Mouse (Mus musculus) stomach, embryonic 15.5 days (tissue): ENCODE data around the gene Ugt1a7c. TPM values are rescaled to one million over a fixed set of nuclear protein-coding genes. Genes with fewer than 3 reads are reported as not detected.

Experiments
- ATAC-seq: fragments of 200-750 bp; cut with Nextera tagmentation; 2 replicates; pipeline ENCODE4 v1.8.0; 2017; ENCODE audit warnings: low read depth, moderate number of reproducible peaks, moderate TSS enrichment; ENCODE audit not compliant: insufficient read depth, low FRiP score
- H3K27ac ChIP-seq: fragments of 300-500 bp; sonication (generic); 2 replicates; pipeline ENCODE4 v1.5.1; 2015; ENCODE audit warnings: mild to moderate bottlenecking, inconsistent platforms
- H3K27me3 ChIP-seq: fragments of 300-500 bp; sonication (generic); replicated peaks from 2 replicates; pipeline ENCODE4 v1.6.1; 2015; ENCODE audit warnings: inconsistent platforms
- H3K36me3 ChIP-seq: fragments of 300-500 bp; sonication (generic); 2 replicates; pipeline ENCODE4 v1.6.1; 2015; ENCODE audit warnings: inconsistent platforms
- H3K4me1 ChIP-seq: fragments of 300-500 bp; sonication (generic); 2 replicates; pipeline ENCODE4 v1.6.1; 2015; ENCODE audit warnings: inconsistent platforms
- H3K4me2 ChIP-seq: fragments of 300-500 bp; sonication (generic); 2 replicates; pipeline ENCODE4 v1.6.1; 2015; ENCODE audit warnings: mild to moderate bottlenecking, inconsistent platforms
- H3K4me3 ChIP-seq: fragments of 300-500 bp; sonication (generic); replicated peaks from 2 replicates; pipeline ENCODE4 v1.5.1; 2015; ENCODE audit warnings: inconsistent platforms
- H3K9ac ChIP-seq: fragments of 300-500 bp; sonication (generic); 2 replicates; pipeline ENCODE4 v1.6.1; 2015; ENCODE audit warnings: inconsistent platforms
- H3K9me3 ChIP-seq: fragments of 300-500 bp; sonication (generic); 2 replicates; pipeline ENCODE4 v1.6.1; 2016; ENCODE audit warnings: inconsistent platforms
- WGBS: fragments of 180-500 bp; shearing (Covaris S2); methylation state at CpG from one replicate; pipeline ENCODE4 v1.1.7; 2015; 5-methylcytosine and 5-hydroxymethylcytosine counted together
- polyA plus RNA-seq: library from polyadenylated mRNA; unstranded; fragments of >200 nt; fragmentation: Nextera tagmentation; extraction: Ambion mirVana; gene quantifications from 2 replicates; pipeline ENCODE4 v1.2.1, GENCODE M21; 2015

Gene Ugt1a7c
- polyA plus RNA-seq, 1 experiment from 2014 or later, result 12.5 TPM

GRCm38 (mm10) chr1:88260604-88261377, 165.9 kb downstream of the Ugt1a7c start:
- H3K4me3 ChIP-seq, result no peak overlapping the region
- WGBS, result 80% methylated on average over 10 of the region's 10 CpGs
- no peak overlapping the region for H3K4me2 ChIP-seq
- H3K9ac ChIP-seq, result no peak overlapping the region
- H3K9me3 ChIP-seq, result no peaks in the 10 kb centered on the region
- peaks cover 53% of the 10 kb centered on the region for H3K36me3 ChIP-seq
- no peak for ATAC-seq
- H3K4me1 ChIP-seq, result peaks cover 11% of the 10 kb centered on the region
- no peak overlapping the region for H3K27ac ChIP-seq
- H3K27me3 ChIP-seq, result no peaks in the 10 kb centered on the region

GRCm38 (mm10) chr1:88261706-88262105, 166.8 kb downstream of the Ugt1a7c start:
- WGBS, result 84% methylated on average over 7 of the region's 7 CpGs
- ATAC-seq, result no peak
- Histone ChIP-seq H3K9ac (no peak overlapping the region), H3K27ac (0 out of 2 replicates have a peak overlapping the region, but pooled peaks have one; percentile 1), H3K4me2 (no peak overlapping the region), H3K4me3 (no peak overlapping the region), H3K27me3 (no peaks in the 10 kb centered on the region), H3K4me1 (peaks cover 11% of the 10 kb centered on the region), H3K9me3 (no peaks in the 10 kb centered on the region), H3K36me3 (peaks cover 63% of the 10 kb centered on the region)

DNA sequence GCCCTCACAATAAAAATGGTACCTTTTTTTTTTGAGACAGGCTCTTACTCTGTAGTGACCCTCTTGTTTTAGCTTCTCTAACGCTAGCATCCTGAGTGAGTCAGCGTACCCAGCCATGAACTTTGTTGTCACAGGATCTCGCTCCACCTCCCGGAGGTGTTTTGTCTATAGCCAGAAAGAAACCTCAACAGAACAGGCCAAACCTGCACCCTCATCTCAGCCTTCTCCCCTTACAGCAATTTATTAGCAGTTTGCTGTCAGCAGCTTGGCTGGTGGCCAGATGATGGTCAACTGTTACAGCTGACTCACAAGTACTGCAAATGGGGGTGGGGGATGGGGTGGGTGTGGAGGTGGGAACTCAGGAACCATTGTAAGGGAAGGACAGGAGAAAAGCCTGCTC, 167.4 kb downstream of the Ugt1a7c start:
- Histone ChIP-seq H3K27ac (0 out of 2 replicates have a peak overlapping the region, but pooled peaks have one; percentile 1), H3K4me1 (peaks cover 11% of the 10 kb centered on the region), H3K4me2 (no peak overlapping the region), H3K27me3 (no peaks in the 10 kb centered on the region), H3K9me3 (no peaks in the 10 kb centered on the region), H3K4me3 (no peak overlapping the region), H3K9ac (no peak overlapping the region), H3K36me3 (peaks cover 68% of the 10 kb centered on the region)
- 54% methylated on average over 4 of the region's 4 CpGs for whole genome bisulfite sequencing
- peak; percentile 8; the same call in 1 of the 2 replicates for ATAC-seq

DNA sequence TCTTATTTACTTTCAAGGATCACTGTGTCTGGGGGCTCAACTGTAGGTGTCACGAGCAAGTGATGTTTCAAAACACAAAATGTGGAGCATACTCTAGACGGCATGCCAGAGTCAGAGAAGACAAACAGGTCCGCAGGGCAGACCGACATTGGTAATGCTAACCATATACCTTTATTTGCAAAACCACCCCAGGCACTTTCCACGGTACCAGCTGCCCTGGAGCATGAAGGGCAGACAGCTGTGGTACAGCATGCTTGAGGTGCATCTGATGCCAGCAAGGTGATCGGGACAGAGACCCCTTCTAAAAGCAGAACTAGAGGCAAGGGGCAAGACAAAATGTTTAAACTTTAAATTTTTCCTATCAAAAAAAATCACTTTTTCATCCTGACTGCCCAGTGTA, 168.1 kb downstream of the Ugt1a7c start:
- Histone ChIP-seq H3K27me3 (no peaks in the 10 kb centered on the region), H3K9ac (no peak overlapping the region), H3K36me3 (peaks cover 75% of the 10 kb centered on the region), H3K4me3 (no peak overlapping the region), H3K9me3 (no peaks in the 10 kb centered on the region), H3K4me1 (peaks cover 11% of the 10 kb centered on the region), H3K27ac (no peak overlapping the region), H3K4me2 (no peak overlapping the region)
- WGBS, result 70% methylated on average over 6 of the region's 6 CpGs
- no peak for ATAC-seq

DNA sequence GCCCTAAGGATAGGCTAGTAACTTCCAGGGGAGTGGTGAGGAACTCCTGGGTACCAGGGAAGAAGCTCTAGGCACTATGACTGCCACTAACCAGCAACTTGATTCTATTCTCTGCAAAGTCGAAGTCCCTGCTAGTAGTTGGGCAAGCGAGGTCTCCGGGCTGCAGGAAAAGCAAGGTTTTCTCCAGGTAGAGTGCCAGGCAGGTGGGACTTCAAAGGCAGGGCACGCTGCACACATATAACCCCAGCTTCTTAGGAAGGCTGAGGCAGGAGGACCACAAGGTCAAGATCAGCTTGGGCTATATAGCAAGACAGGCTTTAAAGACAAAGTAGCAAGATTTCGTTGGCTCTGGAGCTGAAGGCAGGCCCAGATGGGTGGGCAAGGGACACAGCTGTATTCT, 168.9 kb downstream of the Ugt1a7c start:
- ATAC-seq, result no peak
- Histone ChIP-seq H3K4me1 (peaks cover 11% of the 10 kb centered on the region), H3K9me3 (no peaks in the 10 kb centered on the region), H3K27me3 (no peaks in the 10 kb centered on the region), H3K36me3 (peaks cover 83% of the 10 kb centered on the region), H3K9ac (no peak overlapping the region), H3K4me3 (no peak overlapping the region), H3K27ac (no peak overlapping the region), H3K4me2 (no peak overlapping the region)
- 91% methylated on average over 5 of the region's 5 CpGs for WGBS

- Histone ChIP-seq H3K36me3 (peaks cover 89% of the 10 kb centered on the region), H3K27ac (no peak overlapping the region), H3K9ac (no peak overlapping the region), H3K4me1 (peaks cover 11% of the 10 kb centered on the region), H3K9me3 (no peaks in the 10 kb centered on the region), H3K4me2 (no peak overlapping the region), H3K27me3 (no peaks in the 10 kb centered on the region), H3K4me3 (no peak overlapping the region)
- no peak for ATAC-seq
- WGBS, result 85% methylated on average over 7 of the region's 7 CpGs
Observed at GRCm38 (mm10) chr1:88264237-88264868, 169.5 kb downstream of the Ugt1a7c start.

DNA sequence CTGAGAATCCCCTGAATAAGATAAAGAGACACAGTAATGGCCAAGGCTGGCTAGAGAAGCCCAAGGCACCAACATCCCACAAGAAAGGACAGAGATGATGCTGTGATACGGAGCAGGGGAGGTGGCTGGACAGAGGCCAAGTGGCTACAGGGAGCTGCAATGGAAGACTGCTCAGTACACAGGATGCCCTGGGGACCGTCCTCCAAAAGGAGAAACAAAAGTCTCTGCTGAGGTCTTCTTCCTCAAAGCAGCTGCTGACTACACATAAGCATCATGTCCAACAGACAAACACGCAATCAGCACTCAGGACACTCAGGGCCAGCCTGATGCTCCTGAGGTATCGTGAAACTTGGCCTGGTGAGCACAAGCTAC, 170.0 kb downstream of the Ugt1a7c start:
- WGBS, result 79% methylated on average over 4 of the region's 4 CpGs
- no peak overlapping the region for H3K4me3 ChIP-seq
- H3K36me3 ChIP-seq, result peaks cover 94% of the 10 kb centered on the region
- no peaks in the 10 kb centered on the region for H3K27me3 ChIP-seq
- no peak for ATAC-seq
- peaks cover 11% of the 10 kb centered on the region for H3K4me1 ChIP-seq
- no peak overlapping the region for H3K27ac ChIP-seq
- H3K9ac ChIP-seq, result no peak overlapping the region
- H3K9me3 ChIP-seq, result no peaks in the 10 kb centered on the region
- H3K4me2 ChIP-seq, result no peak overlapping the region

DNA sequence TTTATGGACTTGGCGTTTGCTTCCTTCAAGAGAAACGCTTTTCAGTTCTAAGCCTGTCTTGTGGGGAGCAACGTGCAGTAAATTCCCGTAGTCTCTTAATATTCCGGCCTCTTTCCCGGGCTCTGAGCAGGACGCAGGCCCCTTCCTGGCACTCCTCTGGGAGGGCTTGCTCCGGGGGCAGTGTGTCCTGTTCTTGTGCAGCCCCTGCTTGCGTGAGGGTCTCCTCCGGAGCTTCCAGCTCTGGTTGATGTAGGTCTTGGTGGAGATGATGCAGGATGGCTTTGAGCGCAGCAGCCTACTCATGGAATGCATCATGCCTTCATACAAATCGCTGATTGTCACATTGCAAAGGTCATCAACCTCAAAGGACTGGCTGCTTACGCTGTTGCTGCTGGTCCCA, 171.3 kb downstream of the Ugt1a7c start:
- H3K4me2 ChIP-seq, result no peak overlapping the region
- no peak overlapping the region for H3K9ac ChIP-seq
- no peaks in the 10 kb centered on the region for H3K27me3 ChIP-seq
- ATAC-seq, result no peak
- no peak overlapping the region for H3K4me3 ChIP-seq
- peaks cover 11% of the 10 kb centered on the region for H3K4me1 ChIP-seq
- H3K9me3 ChIP-seq, result no peaks in the 10 kb centered on the region
- WGBS, result 88% methylated on average over 13 of the region's 13 CpGs
- no peak overlapping the region for H3K27ac ChIP-seq
- H3K36me3 ChIP-seq, result peaks cover 85% of the 10 kb centered on the region

- H3K9me3 ChIP-seq, result no peaks in the 10 kb centered on the region
- no peak overlapping the region for H3K27ac ChIP-seq
- H3K4me3 ChIP-seq, result no peak overlapping the region
- H3K9ac ChIP-seq, result no peak overlapping the region
- H3K36me3 ChIP-seq, result peaks cover 84% of the 10 kb centered on the region
- 0 out of 2 replicates have a peak, but pooled peaks cover under 1% of the 10 kb centered on the region for H3K4me1 ChIP-seq
- H3K27me3 ChIP-seq, result no peaks in the 10 kb centered on the region
- WGBS, result 91% methylated on average over 6 of the region's 6 CpGs
- no peak overlapping the region for H3K4me2 ChIP-seq
- ATAC-seq, result 0 out of 2 replicates have a peak, but pooled peaks have one; percentile 1
Observed at GRCm38 (mm10) chr1:88267489-88267888, 172.6 kb downstream of the Ugt1a7c start.

DNA sequence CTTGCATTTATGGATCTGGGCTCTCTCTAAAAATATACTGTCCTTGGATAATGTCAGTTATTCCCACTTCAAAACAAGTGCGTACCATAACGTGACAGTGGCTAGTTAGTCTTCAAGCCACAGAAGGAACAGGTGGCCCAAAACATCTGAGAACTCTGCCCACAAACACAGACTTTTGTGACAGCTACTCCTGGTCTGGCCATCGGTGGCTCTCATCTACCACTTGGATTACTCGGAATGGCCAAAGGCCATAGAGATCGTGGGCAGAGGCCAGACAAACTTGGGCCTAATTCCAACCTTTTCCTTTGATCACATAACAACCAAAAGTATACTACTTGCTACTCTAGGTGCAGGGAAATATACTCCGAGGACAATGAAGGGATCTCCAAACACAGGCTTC, 173.2 kb downstream of the Ugt1a7c start:
- H3K27ac ChIP-seq, result no peak overlapping the region
- H3K36me3 ChIP-seq, result peaks cover 85% of the 10 kb centered on the region
- no peak overlapping the region for H3K4me2 ChIP-seq
- no peak for ATAC-seq
- 83% methylated on average over 6 of the region's 6 CpGs for WGBS
- H3K27me3 ChIP-seq, result no peaks in the 10 kb centered on the region
- no peaks in the 10 kb centered on the region for H3K9me3 ChIP-seq
- H3K4me3 ChIP-seq, result no peak overlapping the region
- no peak overlapping the region for H3K9ac ChIP-seq
- H3K4me1 ChIP-seq, result no peaks in the 10 kb centered on the region
